Mouse (Mus musculus) right cerebral cortex, adult 2 months (tissue): ENCODE results near the gene Runx3.

Source experiments
- DNase-seq, 2 experiments: peaks; one replicate each; pipeline ENCODE4 v3.0.0; 2021 to 2022; ENCODE audit warnings: low spot score in 2 of 2

Runx3 gene

GRCm38 (mm10) chr4:135120342-135121100, at the start of gene Runx3:
Runx3 (plus strand) TSS chr4:135120652.
- no peak for DNase-seq

GRCm38 (mm10) chr4:135072671-135073070, 47.8 kb upstream of the Runx3 start:
- no peak for DNase-seq

GRCm38 (mm10) chr4:135073523-135073922, 46.9 kb upstream of the Runx3 start:
- no peak for DNase-seq

GRCm38 (mm10) chr4:135074646-135075045, 45.8 kb upstream of the Runx3 start:
- DNase-seq: no peak

- DNase-seq: no peak
Measured at GRCm38 (mm10) chr4:135075360-135075759, 45.1 kb upstream of the Runx3 start.

- no peak for DNase-seq
Measured at GRCm38 (mm10) chr4:135076611-135077010, 43.8 kb upstream of the Runx3 start.

GRCm38 (mm10) chr4:135077196-135077595, 43.3 kb upstream of the Runx3 start:
- DNase-seq: no peak

GRCm38 (mm10) chr4:135079859-135080640, 40.4 kb upstream of the Runx3 start:
- peak; percentile 10 to 17 for DNase-seq

- no peak for DNase-seq
Measured at GRCm38 (mm10) chr4:135080641-135080920, 39.9 kb upstream of the Runx3 start.

- DNase-seq: no peak
Measured at GRCm38 (mm10) chr4:135083089-135083488, 37.4 kb upstream of the Runx3 start.

- no peak for DNase-seq
Measured at GRCm38 (mm10) chr4:135085077-135085853, 35.2 kb upstream of the Runx3 start.

GRCm38 (mm10) chr4:135090613-135091012, 29.8 kb upstream of the Runx3 start:
- DNase-seq: no peak

- DNase-seq: no peak
Measured at GRCm38 (mm10) chr4:135092871-135093270, 27.6 kb upstream of the Runx3 start.

GRCm38 (mm10) chr4:135095693-135096092, 24.8 kb upstream of the Runx3 start:
- no peak for DNase-seq

- DNase-seq: no peak
Measured at GRCm38 (mm10) chr4:135097910-135098891, 22.3 kb upstream of the Runx3 start.

GRCm38 (mm10) chr4:135102019-135102740, 18.3 kb upstream of the Runx3 start:
- DNase-seq: no peak

- DNase-seq: no peak
Measured at GRCm38 (mm10) chr4:135102761-135103160, 17.7 kb upstream of the Runx3 start.

- no peak for DNase-seq
Measured at GRCm38 (mm10) chr4:135103800-135104199, 16.7 kb upstream of the Runx3 start.

- no peak for DNase-seq
Measured at GRCm38 (mm10) chr4:135106968-135107367, 13.5 kb upstream of the Runx3 start.

- DNase-seq: no peak
Measured at GRCm38 (mm10) chr4:135108666-135109065, 11.8 kb upstream of the Runx3 start.

- DNase-seq: no peak
Measured at GRCm38 (mm10) chr4:135113656-135114055, 6.8 kb upstream of the Runx3 start.
